Mouse (Mus musculus): ENCODE measurements at regions not wholly inside any gene's neighbourhood (a gene's known extent, or its start where the extent isn't known, plus 50 kb on each side); places are given as distances from the start of the nearest gene placed in this dataset. TPM values are rescaled to one million over a fixed set of nuclear protein-coding genes. Genes with fewer than 3 reads are reported as not detected.

DNA sequence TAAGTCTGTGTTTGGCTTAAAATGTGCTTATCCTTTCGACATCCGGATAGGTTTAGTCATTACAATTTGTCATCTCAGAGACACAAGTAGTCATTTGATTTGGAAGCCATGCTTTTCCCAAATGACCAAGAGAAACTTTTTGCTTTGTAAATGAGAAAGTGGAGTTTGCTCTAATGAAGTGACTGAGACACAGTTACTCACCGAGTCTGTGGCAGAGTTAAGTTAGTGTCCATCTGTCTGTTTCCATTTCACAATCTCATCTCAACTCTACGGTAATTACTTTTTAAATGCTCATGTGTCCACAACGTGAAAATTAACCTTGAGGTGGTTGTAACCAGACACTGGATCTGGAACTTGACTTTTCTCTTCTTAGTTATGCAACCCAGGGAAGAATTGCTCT lies 59.2 kb upstream of the Mpdz start:
- Histone ChIP-seq H3K36me3 (no peaks in the 10 kb centered on the region), H3K9me3 (no peaks in the 10 kb centered on the region), H3K4me2 (replicated peaks) (no peak overlapping the region), H3K9ac (replicated peaks) (no peak overlapping the region), H3K27me3 (no peaks in the 10 kb centered on the region), H3K27ac (replicated peaks) (no peak overlapping the region), H3K4me1 (peaks cover 8% of the 10 kb centered on the region; the same call in 1 of the 2 replicates), H3K4me3 (no peak overlapping the region)
- WGBS, result 84% methylated on average over 5 of the region's 5 CpGs
- no peak for ATAC-seq (replicated peaks)

DNA sequence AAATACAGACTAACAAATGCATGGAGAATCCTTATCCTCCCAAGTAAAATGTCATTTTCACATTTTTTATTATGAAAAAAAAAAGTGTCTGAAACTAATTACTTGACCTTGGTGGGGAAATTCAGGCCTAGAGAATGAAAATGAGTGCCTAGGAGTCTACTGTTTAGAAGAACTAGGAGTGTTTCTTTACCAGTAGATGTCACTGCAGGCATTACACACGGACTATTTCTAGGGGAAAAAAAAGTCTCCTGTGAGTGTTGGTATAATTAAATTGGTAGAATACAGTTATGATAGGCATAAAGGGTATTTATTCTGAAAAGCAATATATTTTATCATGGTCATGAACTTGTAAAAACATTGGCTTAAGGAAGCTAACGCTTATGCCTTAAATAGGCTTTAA lies 55.5 kb upstream of the Mpdz start:
- H3K4me3 ChIP-seq, result no peak overlapping the region
- H3K36me3 ChIP-seq, result no peaks in the 10 kb centered on the region
- H3K9me3 ChIP-seq, result no peaks in the 10 kb centered on the region
- H3K4me2 ChIP-seq (replicated peaks), result no peak overlapping the region
- WGBS, result 48% methylated on average over 2 of the region's 2 CpGs
- no peaks in the 10 kb centered on the region for H3K27me3 ChIP-seq
- no peak overlapping the region for H3K27ac ChIP-seq (replicated peaks)
- H3K9ac ChIP-seq (replicated peaks), result no peak overlapping the region
- H3K4me1 ChIP-seq, result no peaks in the 10 kb centered on the region
- ATAC-seq (replicated peaks), result no peak

DNA sequence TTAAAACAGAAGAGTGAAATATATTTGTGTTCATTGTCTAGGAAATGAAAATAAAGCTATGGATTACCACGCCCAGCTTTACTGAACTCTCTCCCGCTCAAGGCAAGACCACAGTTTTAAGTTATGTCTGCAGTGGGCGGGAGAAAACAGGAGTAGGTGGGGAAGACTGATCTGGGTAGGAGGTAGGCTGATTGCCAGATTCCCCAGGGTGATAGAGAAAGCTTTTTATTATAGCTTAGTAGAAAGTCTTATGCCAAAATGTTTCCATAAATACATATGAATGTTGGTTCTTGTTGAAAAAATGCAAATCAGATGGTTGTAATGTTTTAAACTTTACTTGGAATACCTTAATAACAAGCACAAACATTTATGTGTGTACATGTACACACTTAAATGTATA lies 50.2 kb upstream of the Mpdz start:
- no peak for ATAC-seq (replicated peaks)
- Histone ChIP-seq H3K27ac (replicated peaks) (no peak overlapping the region), H3K27me3 (no peaks in the 10 kb centered on the region), H3K9me3 (no peaks in the 10 kb centered on the region), H3K9ac (replicated peaks) (no peak overlapping the region), H3K4me1 (no peaks in the 10 kb centered on the region), H3K4me2 (replicated peaks) (no peak overlapping the region), H3K36me3 (no peaks in the 10 kb centered on the region), H3K4me3 (no peak overlapping the region)
- 84% methylated on average over 3 of the region's 3 CpGs for WGBS

Small RNAs in the stretch of these regions (microRNA-seq; reads per million reads assigned to microRNA genes)
- not detected for gene Gm22402
